Mouse (Mus musculus) cerebellum, adult (tissue): ENCODE results near the gene Ppp1r36.

ENCODE experiments used
- ATAC-seq: cut with Nextera tagmentation; 2 replicates; pipeline ENCODE4 v1.9.2; 2017; ENCODE audit warnings: mild to moderate bottlenecking, moderate library complexity, mixed read lengths; ENCODE audit not compliant: insufficient number of reproducible peaks, low FRiP score, low TSS enrichment

Gene Ppp1r36

DNA sequence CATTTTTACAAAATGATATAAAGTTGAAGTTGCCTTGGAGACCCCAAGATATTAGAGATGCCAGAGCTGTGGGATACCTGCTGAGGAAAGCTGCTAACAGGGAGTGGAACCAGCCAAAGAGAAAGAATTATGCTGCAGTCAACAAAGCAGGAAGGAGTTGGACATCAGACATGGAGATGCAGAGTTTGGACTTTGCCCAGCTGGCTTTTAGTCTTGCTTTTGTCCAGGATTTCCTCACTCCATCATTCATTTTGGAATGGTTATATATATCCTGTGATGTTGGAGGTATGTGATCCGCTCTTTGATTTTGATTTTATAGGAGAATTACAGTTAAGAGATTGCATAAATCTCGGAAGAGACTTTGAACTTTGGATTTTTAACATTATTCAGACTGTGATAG, 65.6 kb downstream of the Ppp1r36 start:
- no peak for ATAC-seq

DNA sequence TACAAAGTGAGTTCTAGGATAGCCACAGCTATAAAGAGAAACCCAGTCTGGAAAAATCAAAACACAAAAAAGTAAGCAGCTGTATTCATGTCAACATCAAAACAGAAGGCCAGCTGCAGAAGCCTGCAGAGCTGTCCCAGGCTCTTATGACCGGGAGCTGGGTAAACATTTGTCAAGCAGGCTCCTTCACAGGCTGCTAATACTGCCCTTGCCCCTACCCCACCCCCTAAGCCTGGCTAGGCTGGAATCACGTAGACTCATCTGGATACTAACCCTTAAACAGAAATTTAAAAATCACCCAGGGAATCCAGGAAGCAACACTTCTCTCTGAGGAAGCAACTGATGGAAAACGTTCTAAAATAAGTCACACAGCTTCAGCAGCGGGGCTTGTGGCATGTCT, 67.5 kb downstream of the Ppp1r36 start:
- ATAC-seq = no peak

- ATAC-seq = no peak
Measured at GRCm38 (mm10) chr12:76485381-76485780, 68.0 kb downstream of the Ppp1r36 start.

DNA sequence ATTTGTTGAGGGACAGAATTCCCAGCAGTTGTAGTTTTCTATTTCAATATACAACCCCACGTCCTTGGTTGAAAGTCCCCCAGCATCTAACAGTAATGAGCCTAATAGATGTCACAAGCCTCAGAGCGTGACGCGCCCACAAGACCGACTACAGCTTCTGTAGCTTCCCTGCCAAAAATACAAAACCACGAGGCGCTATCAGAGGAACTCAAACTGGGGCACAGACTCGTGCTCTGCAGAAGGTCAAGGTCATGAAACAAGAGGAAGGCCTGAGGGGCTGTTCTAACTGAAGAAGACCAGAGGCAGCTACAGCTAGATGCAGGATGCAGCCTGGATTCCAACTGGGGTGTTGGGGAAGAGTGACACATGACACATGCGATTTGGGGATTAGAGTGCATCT, 69.6 kb downstream of the Ppp1r36 start:
- ATAC-seq = no peak
